Mouse (Mus musculus): ENCODE measurements around the gene Rgs11.

The Rgs11 gene

GRCm38 (mm10) chr17:26232863-26233262 lies 30.1 kb downstream of the Rgs11 start:
- no peak for DNase-seq

- no peak for DNase-seq
Observed at GRCm38 (mm10) chr17:26234386-26234785, 31.6 kb downstream of the Rgs11 start.

- DNase-seq = no peak
Observed at GRCm38 (mm10) chr17:26235077-26235815, 32.5 kb downstream of the Rgs11 start.

- DNase-seq = no peak
Observed at GRCm38 (mm10) chr17:26237667-26238066, 34.9 kb downstream of the Rgs11 start.

- DNase-seq = no peak
Observed at GRCm38 (mm10) chr17:26239551-26239950, 36.8 kb downstream of the Rgs11 start.

GRCm38 (mm10) chr17:26240120-26240790 lies 37.5 kb downstream of the Rgs11 start:
- no peak for DNase-seq

- no peak for DNase-seq
Observed at GRCm38 (mm10) chr17:26240990-26241389, 38.2 kb downstream of the Rgs11 start.

GRCm38 (mm10) chr17:26243471-26244100 lies 40.8 kb downstream of the Rgs11 start:
- DNase-seq = no peak

GRCm38 (mm10) chr17:26244101-26244841 lies 41.5 kb downstream of the Rgs11 start, which contains the start of gene Fam234a:
Gene Fam234a, minus strand, starts transcription at chr17:26244242.
- DNase-seq = peak; percentile 95

- DNase-seq = no peak
Observed at GRCm38 (mm10) chr17:26251886-26252538, 49.3 kb downstream of the Rgs11 start.

- DNase-seq = peak; percentile 93
Observed at GRCm38 (mm10) chr17:26252539-26253251, 49.9 kb downstream of the Rgs11 start, which contains the start of gene Luc7l. Gene Luc7l, plus strand, starts transcription at chr17:26252896.

- no peak for DNase-seq
Observed at GRCm38 (mm10) chr17:26253399-26253798, 50.6 kb downstream of the Rgs11 start.

GRCm38 (mm10) chr17:26255313-26255712 lies 52.6 kb downstream of the Rgs11 start:
- DNase-seq = no peak

Data from cerebellum, adult 9-11 months (tissue).